Mouse (Mus musculus) MEL (cell line): ENCODE results near the gene Ctsc.

Experiments
- BHLHE40 ChIP-seq: IDR thresholded peaks from 2 replicates; pipeline ENCODE4 v1.6.1; 2012; ENCODE audit warnings: low read depth, mild to moderate bottlenecking, inconsistent platforms, low read length, improper control_type of control experiment, borderline replicate concordance
- CTCF ChIP-seq, 3 experiments: IDR thresholded peaks in 2 of 3; conservative IDR thresholded peaks in 1 of 3; 2 replicates each; pipeline ENCODE4 v1.5.1; 2011 to 2012; ENCODE audit warnings: low read length in 3 of 3, low read depth in 2 of 3, mild to moderate bottlenecking in 2 of 3, improper control_type of control experiment in 1 of 3, inconsistent platforms in 1 of 3, mixed read lengths in 1 of 3, moderate library complexity in 1 of 3; ENCODE audit not compliant: control insufficient read depth in 1 of 3, insufficient read depth in 1 of 3, poor library complexity in 1 of 3, severe bottlenecking in 1 of 3
- E2F4 ChIP-seq: IDR thresholded peaks from 2 replicates; pipeline ENCODE4 v1.6.1; 2011; ENCODE audit warnings: low read depth, low read length, improper control_type of control experiment, borderline replicate concordance
- ELF1 ChIP-seq: IDR thresholded peaks from 2 replicates; pipeline ENCODE4 v1.6.1; 2014; ENCODE audit warnings: low read depth, mild to moderate bottlenecking, inconsistent platforms, low read length, improper control_type of control experiment, moderate library complexity
- EP300 ChIP-seq, 2 experiments: IDR thresholded peaks; 2 replicates each; pipeline ENCODE4 v1.6.1; 2011; ENCODE audit warnings: improper control_type of control experiment in 2 of 2, low read length in 2 of 2, low read depth in 1 of 2, mild to moderate bottlenecking in 1 of 2
- ETS1 ChIP-seq: IDR thresholded peaks from 2 replicates; pipeline ENCODE4 v1.6.1; 2012; ENCODE audit warnings: low read depth, mild to moderate bottlenecking, inconsistent platforms, low read length, improper control_type of control experiment, moderate library complexity
- MAFK ChIP-seq: IDR thresholded peaks from 2 replicates; pipeline ENCODE4 v1.6.1; 2011; ENCODE audit warnings: low read depth, mild to moderate bottlenecking, low read length, improper control_type of control experiment, borderline replicate concordance
- MAZ ChIP-seq: IDR thresholded peaks from 2 replicates; pipeline ENCODE4 v1.6.1; 2012; ENCODE audit warnings: low read depth, mild to moderate bottlenecking, inconsistent platforms, low read length, improper control_type of control experiment
- MEF2A ChIP-seq: IDR thresholded peaks from 2 replicates; pipeline ENCODE4 v1.6.1; 2014; ENCODE audit warnings: low read depth, mild to moderate bottlenecking, inconsistent platforms, low read length, improper control_type of control experiment; ENCODE audit not compliant: poor library complexity, insufficient replicate concordance, severe bottlenecking; ENCODE audit errors: extremely low read depth
- POLR2A ChIP-seq, 2 experiments: IDR thresholded peaks; 2 replicates each; pipeline ENCODE4 v1.6.1; 2011 to 2012; ENCODE audit warnings: low read length in 2 of 2, mild to moderate bottlenecking in 2 of 2, control low read depth in 1 of 2, improper control_type of control experiment in 1 of 2, low read depth in 1 of 2, moderate library complexity in 1 of 2; ENCODE audit not compliant: control insufficient read depth in 1 of 2, insufficient read depth in 1 of 2, poor library complexity in 1 of 2
- SIN3A ChIP-seq: IDR thresholded peaks from 2 replicates; pipeline ENCODE4 v1.6.1; 2012; ENCODE audit warnings: low read length, improper control_type of control experiment, inconsistent platforms
- USF2 ChIP-seq, 2 experiments: IDR thresholded peaks; 2 replicates each; pipeline ENCODE4 v1.6.1; 2011 to 2012; ENCODE audit warnings: improper control_type of control experiment in 2 of 2, low read length in 2 of 2, borderline replicate concordance in 1 of 2, inconsistent platforms in 1 of 2, low read depth in 1 of 2, mild to moderate bottlenecking in 1 of 2; ENCODE audit not compliant: insufficient read depth in 1 of 2
- ZC3H11A ChIP-seq: IDR thresholded peaks from 2 replicates; pipeline ENCODE4 v1.6.1; 2012; ENCODE audit warnings: low read depth, mild to moderate bottlenecking, inconsistent platforms, low read length, improper control_type of control experiment

GRCm38 (mm10) chr7:88264861-88265260 is 13.0 kb upstream of the Ctsc start:
- TF ChIP-seq SIN3A (no peak), CTCF (IDR thresholded peaks at IDR 0.05 in 2 of 3, conservative IDR thresholded peaks at IDR 0.05 in 1 of 3; ENCODE audit: control insufficient read depth in 1 of 3, insufficient read depth in 1 of 3, low read depth in 2 of 3, low read length in 3 of 3, poor library complexity in 1 of 3, severe bottlenecking in 1 of 3) (no peak), ETS1 (no peak), BHLHE40 (no peak), ZC3H11A (no peak), MAFK (no peak), MEF2A (no peak), E2F4 (no peak), POLR2A (IDR thresholded peaks at IDR 0.05; ENCODE audit: control insufficient read depth in 1 of 2, insufficient read depth in 1 of 2, low read depth in 1 of 2, low read length in 2 of 2, poor library complexity in 1 of 2) (no peak), ELF1 (no peak), MAZ (no peak), EP300 (IDR thresholded peaks at IDR 0.05; ENCODE audit: low read depth in 1 of 2, low read length in 2 of 2) (no peak), USF2 (IDR thresholded peaks at IDR 0.05; ENCODE audit: borderline replicate concordance in 1 of 2, insufficient read depth in 1 of 2, low read depth in 1 of 2, low read length in 2 of 2) (no peak)
